Mouse (Mus musculus) gastrocnemius, postnatal 36 days (tissue): ENCODE results near the gene Clic4. TPM values are rescaled to one million over a fixed set of nuclear protein-coding genes. Genes with fewer than 3 reads are reported as not detected.

Source experiments
- DNase-seq, 2 experiments: peaks; one replicate each; pipeline ENCODE4 v3.0.0; 2022
- intact Hi-C: fragments of 180-260 bp; cut with DNase I; formaldehyde crosslinking; loops from one replicate; pipeline ENCODE4 v1.15.1; 2025
- total RNA-seq, 2 experiments: library from RNA; stranded (reverse); gene quantifications; 2 replicates each; pipeline ENCODE4 v1.2.3; 2021

Gene Clic4
- total RNA-seq, 2 experiments from 2014 or later = 22.4 to 24.3 TPM

- DNase-seq = no peak
- intact Hi-C loops = no loop called here
These were observed 32.3 kb downstream of the Clic4 start for GRCm38 (mm10) chr4:135240329-135240728.

GRCm38 (mm10) chr4:135238706-135239510 lies 33.7 kb downstream of the Clic4 start:
- DNase-seq = no peak
- intact Hi-C loops = no loop called here

GRCm38 (mm10) chr4:135236658-135237057 lies 36.0 kb downstream of the Clic4 start:
- DNase-seq = no peak
- intact Hi-C loops = no loop called here

GRCm38 (mm10) chr4:135235546-135235945 lies 37.1 kb downstream of the Clic4 start:
- intact Hi-C loops = no loop called here
- peak in 1 of 2 experiments; percentile 28 for DNase-seq

- no peak for DNase-seq
- intact Hi-C loops = no loop called here
These were observed 40.1 kb downstream of the Clic4 start for GRCm38 (mm10) chr4:135232563-135232962.

- intact Hi-C loops = no loop called here
- no peak for DNase-seq
These were observed 41.1 kb downstream of the Clic4 start for GRCm38 (mm10) chr4:135231543-135231942.

GRCm38 (mm10) chr4:135231136-135231535 lies 41.5 kb downstream of the Clic4 start:
- intact Hi-C loops = no loop called here
- no peak for DNase-seq

GRCm38 (mm10) chr4:135230661-135231060 lies 42.0 kb downstream of the Clic4 start:
- intact Hi-C loops = no loop called here
- no peak for DNase-seq

- no peak for DNase-seq
- intact Hi-C loops = no loop called here
These were observed 42.7 kb downstream of the Clic4 start for GRCm38 (mm10) chr4:135229871-135230270.

GRCm38 (mm10) chr4:135228136-135228535 lies 44.5 kb downstream of the Clic4 start:
- intact Hi-C loops = no loop called here
- no peak for DNase-seq

- intact Hi-C loops = no loop called here
These were observed 46.5 kb downstream of the Clic4 start for GRCm38 (mm10) chr4:135226008-135226667.

GRCm38 (mm10) chr4:135223808-135224207 lies 48.8 kb downstream of the Clic4 start:
- intact Hi-C loops = loop anchor here (5.0 kb wide), 1 partner anchor 48 kb away; the partner anchor contains the start of gene Clic4
- DNase-seq = no peak

More at GRCm38 (mm10) chr4:135226008-135226667, 46.5 kb downstream of the Clic4 start:
- no peak for DNase-seq

GRCm38 (mm10) chr4:135221632-135222407 lies 50.8 kb downstream of the Clic4 start:
- no peak for DNase-seq
- intact Hi-C loops = loop anchor here (5.0 kb wide), 1 partner anchor 50 kb away; the partner anchor contains the start of gene Clic4

GRCm38 (mm10) chr4:135220641-135221040 lies 52.0 kb downstream of the Clic4 start:
- intact Hi-C loops = loop anchor here (5.0 kb wide), 1 partner anchor 52 kb away; the partner anchor contains the start of gene Clic4

GRCm38 (mm10) chr4:135219652-135220051 lies 53.0 kb downstream of the Clic4 start:
- intact Hi-C loops = loop anchor here (1.0 to 5.0 kb wide), 2 partner anchors 53 to 99 kb away; partner anchors contain the start of gene Clic4
- peak; percentile 65 to 79 for DNase-seq

More at GRCm38 (mm10) chr4:135220641-135221040, 52.0 kb downstream of the Clic4 start:
- DNase-seq = no peak

- no peak for DNase-seq
- intact Hi-C loops = no loop called here
These were observed 62.8 kb downstream of the Clic4 start for GRCm38 (mm10) chr4:135209846-135210245.

GRCm38 (mm10) chr4:135205711-135206600 lies 66.7 kb downstream of the Clic4 start:
- intact Hi-C loops = loop anchor here (1.0 to 2.0 kb wide), 2 partner anchors 139 to 260 kb away; no protein-coding TSS in a partner anchor
- peak; percentile 73 to 78 for DNase-seq

- intact Hi-C loops = no loop called here
- DNase-seq = no peak
These were observed 67.4 kb downstream of the Clic4 start for GRCm38 (mm10) chr4:135205254-135205653.

GRCm38 (mm10) chr4:135204666-135205065 lies 67.9 kb downstream of the Clic4 start:
- no peak for DNase-seq
- intact Hi-C loops = no loop called here
